Mouse (Mus musculus) liver, postnatal 0 days (tissue): Measurements from ENCODE around the gene Kif16b.

Experiments used
- CTCF ChIP-seq: sonication (generic); IDR thresholded peaks from 2 replicates; pipeline ENCODE4 v1.5.1; 2016; ENCODE audit warnings: antibody characterized with exemption, low read depth
- EP300 ChIP-seq: IDR thresholded peaks from 2 replicates; pipeline ENCODE4 v1.6.1; 2016; ENCODE audit warnings: antibody characterized with exemption, low read depth, mild to moderate bottlenecking

DNA sequence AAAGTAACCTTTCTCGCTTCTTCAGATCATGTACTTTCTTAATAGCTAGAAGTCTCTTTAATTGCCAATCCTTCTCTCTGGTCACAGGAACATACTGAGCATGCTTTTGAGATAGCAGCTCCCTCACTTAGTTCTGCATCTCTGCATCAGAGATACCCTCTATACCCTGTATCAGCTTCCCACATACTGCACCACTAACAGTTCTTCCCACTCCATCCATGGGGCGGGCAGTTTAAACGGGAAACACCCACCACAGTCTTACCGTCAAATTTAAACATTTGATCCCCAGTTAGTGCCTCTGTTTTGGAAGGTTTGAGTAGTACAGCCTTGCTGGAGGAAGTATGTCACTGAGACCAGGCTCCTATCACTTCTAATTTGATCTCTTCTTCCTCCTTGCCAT, 142.1 kb downstream of the Kif16b start:
- TF ChIP-seq CTCF (no peak), EP300 (no peak)
